Mouse (Mus musculus) right cerebral cortex, adult 2 months (tissue): Measurements from ENCODE around the gene Slc2a2.
"Not testable (repeated sequence)": the region's sequence is repeated elsewhere in the genome, so short reads cannot be mapped to it uniquely, and the experiment has no call there.

Experiments
- DNase-seq, 2 experiments: peaks; one replicate each; pipeline ENCODE4 v3.0.0; 2021 to 2022; ENCODE audit warnings: low spot score in 2 of 2

The Slc2a2 gene

DNA sequence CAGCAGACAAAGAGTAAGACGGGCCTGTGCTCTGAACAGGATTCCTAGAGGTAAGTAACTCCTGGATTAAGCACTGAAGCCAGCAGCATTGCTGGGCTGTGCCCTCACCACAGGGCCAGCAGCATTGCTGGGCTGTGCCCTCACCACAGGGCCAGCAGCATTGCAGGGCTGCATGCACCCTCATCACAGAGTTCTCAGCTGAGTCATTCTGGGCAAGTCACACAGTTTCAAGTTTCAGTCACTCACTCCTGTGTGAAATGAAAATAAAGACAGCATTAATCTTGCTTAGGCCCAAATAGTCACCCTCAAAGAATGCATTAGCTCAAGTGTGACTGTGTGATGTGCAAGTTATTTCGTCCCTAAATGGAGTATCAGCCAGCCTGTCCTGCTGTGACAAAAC lies 37.0 kb downstream of the Slc2a2 start:
- DNase-seq: no peak

DNA sequence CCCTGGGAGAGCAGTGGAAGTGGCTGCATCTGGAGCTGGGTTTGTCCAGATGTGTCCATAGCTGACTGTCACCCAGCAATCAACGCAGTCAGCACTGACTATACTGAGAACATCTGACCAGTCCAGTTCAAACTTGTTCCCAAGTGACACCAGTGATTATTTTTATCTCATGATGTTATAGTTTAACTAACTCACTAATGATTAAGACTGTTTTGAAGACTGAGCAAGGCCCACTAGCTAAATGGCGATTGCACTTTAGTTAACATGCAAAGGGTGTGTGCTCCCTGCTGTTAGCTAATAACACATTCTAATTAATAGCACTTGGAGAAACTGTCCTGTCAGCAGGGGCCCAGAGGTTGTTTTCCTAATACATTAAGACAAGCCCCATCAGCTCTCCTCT lies 39.3 kb downstream of the Slc2a2 start:
- no peak for DNase-seq

DNA sequence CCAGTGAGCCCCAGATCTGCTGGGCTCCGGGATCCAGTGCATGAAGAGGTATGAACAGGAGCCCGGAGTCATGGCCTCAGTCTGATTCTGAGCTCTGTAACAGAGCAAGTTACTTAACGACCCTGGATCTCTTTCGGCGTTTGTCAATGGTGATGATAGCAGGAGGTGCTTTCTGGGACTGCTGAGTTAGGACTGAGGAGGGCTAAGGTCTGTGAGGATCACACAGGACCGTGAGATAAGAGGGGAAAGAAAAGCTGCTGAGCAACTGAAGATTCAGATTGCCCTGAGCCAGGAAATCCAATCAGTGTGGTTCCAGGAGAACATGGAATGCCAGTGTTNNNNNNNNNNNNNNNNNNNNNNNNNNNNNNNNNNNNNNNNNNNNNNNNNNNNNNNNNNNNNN lies 42.6 kb downstream of the Slc2a2 start:
- DNase-seq: no peak

DNA sequence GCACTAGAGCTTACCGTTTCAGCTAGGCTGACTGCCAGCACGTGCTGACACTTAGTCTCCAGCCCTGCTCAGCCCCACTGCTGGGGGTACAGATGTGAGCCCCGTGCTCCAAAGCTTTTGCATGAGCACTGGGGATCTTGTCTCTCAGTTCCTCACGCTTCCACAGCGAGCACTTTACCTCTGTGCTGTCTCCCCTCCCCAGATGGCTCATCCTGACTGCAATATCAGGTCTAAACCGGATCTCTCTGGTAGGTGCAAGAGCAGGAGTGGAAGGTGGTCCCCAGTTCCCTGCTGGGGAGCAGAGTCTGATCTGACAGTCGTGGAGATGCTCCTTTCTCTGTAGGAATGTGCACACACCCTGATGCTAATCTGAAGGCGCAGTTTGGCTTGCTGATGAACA lies 45.5 kb downstream of the Slc2a2 start:
- no peak for DNase-seq

DNA sequence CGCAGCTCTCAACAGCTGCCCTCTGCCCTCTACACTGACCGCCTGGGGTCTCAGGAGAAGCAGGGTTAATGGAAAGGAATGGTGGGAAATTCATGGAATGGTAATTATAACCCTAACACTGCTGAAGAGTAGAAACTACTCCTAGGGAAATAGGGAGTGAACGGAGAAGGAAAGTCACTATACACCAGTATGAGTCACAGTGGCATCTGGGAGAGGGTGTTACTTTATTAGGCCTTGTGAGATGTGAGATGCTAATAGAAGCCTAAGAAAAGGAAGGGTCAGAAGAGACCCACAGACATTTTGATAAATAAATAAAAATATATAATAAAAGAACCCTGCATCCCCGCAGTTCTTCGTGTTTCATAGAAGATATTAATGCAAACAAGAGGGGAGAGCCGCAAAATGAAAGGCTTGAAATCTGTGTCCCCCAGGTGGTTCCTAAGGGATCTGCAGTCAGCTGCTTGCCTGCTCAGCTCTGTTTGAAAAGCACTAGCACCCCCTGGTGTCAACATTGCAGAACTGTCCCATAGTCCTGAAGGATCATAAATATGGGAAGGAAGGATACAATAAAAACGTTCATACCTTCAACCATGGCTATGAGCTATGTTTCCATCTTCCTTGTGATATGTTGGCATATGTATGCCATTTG lies 48.3 kb downstream of the Slc2a2 start:
- DNase-seq: peak; percentile 84 to 89

DNA sequence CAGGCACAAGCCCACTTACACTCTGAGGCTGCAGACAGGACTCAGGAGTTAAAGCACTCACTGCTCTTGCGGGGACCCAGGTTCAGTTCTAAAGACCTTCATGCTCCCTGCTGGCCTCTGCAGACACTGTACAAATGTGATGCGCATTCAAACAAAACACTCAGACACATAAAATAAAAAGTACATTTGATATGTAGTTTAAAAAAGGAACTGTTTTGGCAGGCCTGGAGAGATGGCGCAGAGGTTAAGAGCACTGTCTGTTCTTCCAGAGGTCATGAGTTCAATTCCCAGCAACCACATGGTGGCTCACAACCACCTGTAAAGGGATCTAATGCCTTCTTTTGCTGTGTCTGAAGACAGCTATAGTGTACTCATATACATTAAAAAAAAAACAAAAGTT lies 50.4 kb downstream of the Slc2a2 start:
- DNase-seq: no peak

DNA sequence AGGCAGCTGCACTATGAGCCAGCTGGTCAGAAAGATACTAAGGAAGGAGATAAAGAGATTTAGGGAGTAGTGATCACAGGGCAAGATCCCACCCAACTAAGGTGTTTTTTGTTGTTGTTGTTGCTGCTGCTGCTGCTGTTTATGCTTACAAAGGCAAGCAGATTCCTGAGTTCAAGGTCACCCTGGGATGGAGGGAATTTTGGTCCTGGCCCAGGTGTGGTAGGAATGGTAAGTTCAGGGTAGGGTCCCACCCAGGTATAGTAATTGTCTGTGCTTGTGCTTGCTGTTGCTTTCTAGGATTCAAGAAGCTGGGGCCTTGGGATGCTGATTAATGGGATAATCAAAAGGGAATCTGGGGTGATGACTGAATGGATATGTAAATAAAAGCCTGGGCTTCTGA lies 51.3 kb downstream of the Slc2a2 start:
- DNase-seq: no peak

DNA sequence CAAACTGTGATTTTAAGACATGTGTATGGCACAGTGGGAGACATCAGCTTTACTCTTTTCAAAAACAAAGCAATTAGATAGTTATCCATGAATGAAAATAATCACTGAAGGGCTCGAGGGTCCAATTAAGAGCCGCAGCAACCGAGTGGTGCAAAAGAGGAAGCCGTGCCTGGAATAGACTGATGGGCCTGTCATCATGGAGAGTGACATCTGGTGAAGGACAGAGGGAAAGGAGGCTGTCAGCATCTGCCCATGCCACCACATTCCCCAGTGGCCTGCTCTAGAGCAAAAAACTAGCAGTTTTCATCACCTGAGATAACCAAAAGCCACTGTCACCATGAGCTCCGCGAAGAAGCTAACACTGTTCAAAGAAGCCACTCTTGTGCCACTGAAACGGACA lies 57.8 kb downstream of the Slc2a2 start:
- DNase-seq: no peak

DNA sequence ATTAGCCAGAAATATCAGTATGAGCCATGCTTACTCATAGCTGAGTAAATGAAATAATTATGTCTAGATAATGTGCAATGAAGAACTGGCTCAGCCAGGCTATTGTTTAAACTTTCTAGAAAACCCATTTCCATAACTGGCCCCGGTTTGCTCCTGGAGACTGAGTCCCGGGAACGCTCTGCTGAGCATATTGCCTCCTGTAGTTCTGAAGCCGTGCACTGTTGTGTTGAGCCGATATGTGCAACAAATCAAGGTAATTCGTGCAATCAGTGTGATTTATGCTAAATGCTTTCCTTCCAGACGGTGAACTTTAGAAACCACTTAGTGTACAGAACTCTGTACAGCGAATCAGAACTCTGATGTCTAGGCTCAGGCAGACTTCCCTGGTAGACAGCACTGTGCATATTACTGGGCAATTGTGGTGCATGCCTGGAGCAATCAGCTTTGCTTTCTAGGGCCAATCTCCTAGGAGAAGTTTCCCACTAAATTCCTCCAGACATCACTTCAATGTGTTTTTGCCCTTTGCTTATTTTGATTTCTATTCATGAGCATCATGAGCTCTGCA lies 63.6 kb downstream of the Slc2a2 start:
- DNase-seq: no peak

DNA sequence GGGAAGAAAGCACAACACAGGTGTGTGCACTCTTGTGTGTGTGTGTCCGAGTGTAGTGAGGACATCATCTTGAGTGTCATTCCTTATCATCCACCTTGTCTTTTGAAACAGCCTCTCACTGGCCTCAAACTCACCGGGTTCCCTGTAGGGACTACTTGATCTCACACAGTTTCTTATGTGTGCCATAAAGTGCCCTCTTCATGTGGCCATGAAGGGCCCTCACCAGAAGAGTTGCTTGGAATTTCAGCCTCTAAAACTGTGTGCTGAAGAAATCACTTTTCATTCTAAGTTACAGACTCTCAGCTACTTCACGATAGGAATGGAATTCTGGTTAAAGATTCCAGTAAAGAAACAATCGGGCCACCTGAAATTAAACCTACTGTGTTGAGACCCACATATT lies 69.2 kb downstream of the Slc2a2 start:
- no peak for DNase-seq

DNA sequence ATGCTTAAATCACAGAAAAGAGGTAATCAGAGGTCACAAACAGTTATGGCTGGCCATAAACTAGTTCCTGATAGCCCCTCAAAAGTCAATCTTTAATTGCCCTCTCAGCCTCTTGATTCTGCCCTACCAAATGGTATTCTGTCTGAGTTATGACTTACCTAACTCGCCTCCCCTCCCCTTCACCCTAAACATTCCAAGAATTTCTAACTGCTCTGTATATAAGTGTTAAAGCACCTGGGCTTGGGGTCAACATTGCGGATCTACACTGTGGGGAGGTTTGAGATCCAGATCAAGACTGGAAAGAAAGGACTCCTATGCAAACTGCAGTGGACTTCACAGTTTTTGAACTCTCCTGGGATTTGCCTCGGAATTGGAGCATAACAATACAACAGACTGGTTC lies 70.5 kb downstream of the Slc2a2 start:
- DNase-seq: no peak

DNA sequence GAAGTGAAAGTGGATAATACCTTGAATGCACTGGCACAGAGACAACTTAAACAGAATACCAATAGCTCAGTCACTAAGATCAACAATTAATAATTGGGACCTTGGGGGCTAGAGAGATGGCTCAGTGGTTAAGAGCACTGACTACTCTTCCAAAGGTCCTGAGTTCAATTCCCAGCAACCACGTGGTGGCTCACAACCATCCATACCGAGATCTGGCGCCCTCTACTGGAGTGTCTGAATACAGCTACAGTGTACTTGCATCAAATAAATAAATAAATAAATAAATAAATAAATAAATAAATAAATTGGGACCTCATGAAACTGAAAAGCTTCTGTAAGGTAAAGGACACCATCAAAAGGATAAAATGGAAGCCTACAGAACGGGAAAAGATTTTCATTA lies 75.2 kb downstream of the Slc2a2 start:
- DNase-seq: not testable (repeated sequence)

DNA sequence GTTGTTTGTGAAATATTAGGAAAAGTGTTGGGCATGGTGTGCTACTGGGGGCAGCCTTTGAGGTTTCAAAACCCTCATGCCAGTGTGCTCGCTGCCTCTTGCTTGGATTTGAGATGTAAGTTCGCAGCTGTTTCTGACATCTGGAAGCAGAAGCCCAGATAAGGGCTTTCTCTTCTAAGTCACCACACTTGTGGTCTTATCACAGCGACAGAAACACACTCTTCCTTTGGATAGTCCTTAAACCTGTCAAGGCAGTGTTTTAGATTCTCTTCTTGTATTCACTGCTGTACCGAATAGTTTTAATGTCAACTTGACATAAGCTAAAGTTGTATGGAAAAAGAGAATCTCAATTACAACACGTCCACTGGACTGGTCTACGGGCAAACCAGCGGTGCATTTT lies 77.7 kb downstream of the Slc2a2 start:
- no peak for DNase-seq

DNA sequence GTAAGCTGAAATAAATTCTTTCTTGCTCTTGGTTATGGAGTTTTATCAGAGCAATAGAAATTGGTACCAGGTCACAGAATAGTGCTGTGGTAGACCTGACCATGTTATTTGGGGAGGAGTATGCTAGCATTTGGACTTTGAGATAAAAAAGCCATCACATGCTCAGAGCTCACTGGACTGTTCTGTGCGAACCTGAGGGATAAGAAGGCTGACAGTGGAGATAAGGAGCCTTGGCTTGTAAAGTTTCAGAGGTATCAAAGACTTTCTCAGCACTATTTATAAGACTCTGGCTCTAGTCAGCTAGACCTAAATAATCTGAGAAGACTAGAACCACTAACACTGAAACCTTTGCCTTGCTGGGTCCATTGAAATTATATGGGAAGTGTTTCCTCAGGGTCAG lies 78.3 kb downstream of the Slc2a2 start:
- no peak for DNase-seq

DNA sequence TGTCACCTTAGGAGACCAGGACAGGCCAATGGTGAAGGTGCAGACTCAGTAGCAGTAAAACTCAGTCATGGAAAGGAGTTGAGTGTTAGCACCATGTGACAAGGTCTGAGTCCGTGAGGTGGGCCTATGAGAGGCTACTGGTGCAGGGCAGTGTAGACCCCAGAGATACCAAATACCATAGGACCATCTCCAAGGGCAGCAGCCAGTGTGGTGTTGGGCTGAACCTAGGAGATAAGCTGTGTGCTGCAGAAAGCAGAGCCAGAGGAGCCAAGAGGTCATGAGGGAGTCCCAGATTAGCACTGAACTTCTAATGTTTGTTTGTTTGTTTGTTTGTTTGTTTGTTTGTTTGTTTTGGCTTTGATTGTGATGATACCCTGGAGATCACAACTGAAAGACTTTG lies 78.8 kb downstream of the Slc2a2 start:
- DNase-seq: no peak

DNA sequence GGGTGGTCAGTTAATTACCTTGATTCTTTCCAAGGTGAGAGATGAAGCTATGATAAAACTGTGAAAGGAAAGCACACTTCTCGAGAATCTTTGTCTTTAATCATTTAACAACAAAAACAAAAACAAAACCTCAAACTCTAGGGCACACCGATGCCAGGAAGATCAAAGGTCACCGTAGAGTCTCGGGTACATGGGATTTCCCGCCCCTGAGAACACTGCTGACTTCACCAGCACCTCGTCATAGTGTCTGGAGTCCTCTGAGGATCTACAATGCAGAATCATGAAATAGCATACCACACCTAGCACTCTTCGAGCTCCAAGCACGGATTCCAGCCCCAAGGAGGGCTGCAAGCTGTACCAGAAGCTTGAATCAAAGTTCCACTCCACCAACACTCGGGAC lies 82.8 kb downstream of the Slc2a2 start:
- DNase-seq: no peak
